Mouse (Mus musculus): ENCODE measurements around the gene Ube2cbp.

Ube2cbp gene

DNA sequence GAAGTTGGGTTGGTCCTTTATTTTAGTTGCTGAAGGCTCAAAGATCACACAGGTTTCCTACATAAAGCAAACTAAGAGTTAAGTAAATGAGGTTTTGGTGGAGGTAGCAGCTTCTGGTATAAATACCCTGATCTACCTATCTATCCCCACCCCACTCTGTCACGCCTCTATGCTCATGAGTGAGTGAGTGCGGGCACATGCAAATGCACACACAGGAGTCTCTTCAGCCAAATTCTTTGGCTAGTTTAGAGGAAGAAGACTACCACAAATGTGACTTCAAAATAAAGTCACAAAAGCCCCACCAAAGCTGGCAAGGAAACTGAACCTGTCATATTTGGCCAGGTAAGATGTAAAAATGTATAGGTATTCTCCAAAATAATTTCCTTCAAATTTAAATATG lies 149.1 kb downstream of the Ube2cbp start:
- DNase-seq (ENCODE audit: low spot score) = no peak

DNA sequence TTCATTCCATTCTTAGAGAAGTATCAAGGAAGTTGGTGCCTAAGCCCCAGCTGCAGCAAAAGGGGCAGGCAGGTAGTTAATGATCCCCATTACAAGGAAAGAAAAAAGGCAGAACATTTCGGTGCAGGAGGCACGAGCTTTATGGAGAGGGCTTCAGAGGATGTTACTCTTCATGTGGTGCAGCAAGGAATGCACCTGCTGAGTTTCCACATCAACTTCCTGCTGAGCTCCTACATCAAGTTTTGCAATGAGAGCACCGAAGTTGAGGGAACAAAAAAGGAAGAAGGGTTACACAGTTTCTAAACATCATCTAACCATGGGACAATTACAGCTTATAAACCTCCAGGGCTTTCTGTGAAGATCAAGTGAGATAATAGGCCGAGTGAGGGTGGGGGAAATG lies 156.1 kb downstream of the Ube2cbp start:
- no peak for DNase-seq (ENCODE audit: low spot score)

DNA sequence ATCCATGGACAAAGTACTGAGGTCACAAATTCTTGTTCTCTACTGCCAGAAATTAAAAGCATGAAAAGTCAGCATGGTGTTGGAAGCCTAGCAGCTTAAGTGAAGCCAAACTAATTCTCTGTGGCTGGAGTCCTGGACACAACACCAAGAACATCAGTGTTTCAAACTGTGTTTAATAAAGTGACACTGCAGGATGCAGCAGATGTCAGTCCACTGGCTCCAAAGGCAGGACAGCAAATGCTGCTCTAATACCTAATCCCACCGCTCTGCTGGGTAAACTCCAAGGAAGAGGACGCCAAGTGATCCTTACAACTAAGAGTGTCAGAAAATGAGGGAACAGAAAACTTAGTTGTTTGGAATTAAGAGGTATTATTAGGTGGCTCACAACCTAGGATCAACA lies 158.2 kb downstream of the Ube2cbp start:
- no peak for DNase-seq (ENCODE audit: low spot score)

DNA sequence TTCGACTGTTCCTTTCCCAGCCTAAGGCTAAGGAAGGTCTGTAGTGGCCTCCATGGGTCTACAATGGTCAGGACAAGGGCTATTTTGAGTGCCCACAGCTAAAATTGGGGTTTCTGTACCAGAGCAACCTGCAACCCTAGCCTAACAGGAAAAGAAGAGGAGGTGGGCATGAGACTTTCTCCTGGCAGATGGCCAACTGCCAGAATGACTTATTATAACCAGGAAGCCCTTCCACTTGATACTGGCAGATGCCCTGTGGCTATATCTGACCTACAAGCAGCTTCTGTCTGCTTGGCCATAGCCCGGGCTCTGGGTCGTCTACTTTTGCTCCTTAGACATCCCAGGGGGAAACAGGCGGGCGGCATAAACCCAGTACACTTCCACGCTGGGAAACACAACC lies 163.3 kb downstream of the Ube2cbp start:
- no peak for DNase-seq (ENCODE audit: low spot score)

DNA sequence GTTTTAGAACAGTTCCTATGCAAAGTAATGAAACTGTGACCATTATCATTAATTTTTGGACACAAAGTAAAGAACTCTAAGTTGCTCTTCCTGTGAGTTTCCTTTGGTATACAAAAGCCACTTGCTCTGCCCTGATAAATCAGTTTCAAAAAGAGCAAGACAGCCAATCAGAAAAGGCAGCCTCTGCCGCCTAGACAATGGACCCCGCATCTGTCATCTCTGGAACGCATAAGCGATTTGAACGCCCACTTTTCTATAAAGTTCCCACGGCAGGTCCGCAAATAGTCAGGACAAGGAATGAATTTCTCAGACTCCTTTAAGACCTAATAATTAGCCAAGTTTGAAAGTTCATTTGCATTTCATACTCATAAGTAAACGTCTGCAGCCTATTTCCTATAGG lies 166.2 kb downstream of the Ube2cbp start:
- no peak for DNase-seq (ENCODE audit: low spot score)

DNA sequence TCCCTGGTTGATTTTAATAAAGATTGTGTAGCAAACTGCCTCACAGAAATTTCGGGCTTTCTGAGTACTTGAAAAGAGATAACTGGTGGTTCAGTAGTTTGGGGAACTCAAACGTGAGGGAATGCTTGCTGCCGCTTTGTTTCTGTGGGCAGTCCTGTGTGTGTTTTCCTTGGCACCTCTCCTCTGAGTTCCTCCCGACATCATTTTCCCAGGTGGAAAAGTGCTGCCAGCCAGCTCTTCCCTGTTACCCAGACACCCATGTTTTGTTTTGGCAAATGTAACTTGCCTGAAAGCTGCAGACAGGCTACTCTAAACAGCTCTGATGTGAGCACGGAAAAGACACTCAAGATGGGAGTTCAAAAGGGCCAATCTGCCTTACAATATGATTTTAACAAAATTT lies 166.6 kb downstream of the Ube2cbp start:
- DNase-seq (ENCODE audit: low spot score) = no peak

DNA sequence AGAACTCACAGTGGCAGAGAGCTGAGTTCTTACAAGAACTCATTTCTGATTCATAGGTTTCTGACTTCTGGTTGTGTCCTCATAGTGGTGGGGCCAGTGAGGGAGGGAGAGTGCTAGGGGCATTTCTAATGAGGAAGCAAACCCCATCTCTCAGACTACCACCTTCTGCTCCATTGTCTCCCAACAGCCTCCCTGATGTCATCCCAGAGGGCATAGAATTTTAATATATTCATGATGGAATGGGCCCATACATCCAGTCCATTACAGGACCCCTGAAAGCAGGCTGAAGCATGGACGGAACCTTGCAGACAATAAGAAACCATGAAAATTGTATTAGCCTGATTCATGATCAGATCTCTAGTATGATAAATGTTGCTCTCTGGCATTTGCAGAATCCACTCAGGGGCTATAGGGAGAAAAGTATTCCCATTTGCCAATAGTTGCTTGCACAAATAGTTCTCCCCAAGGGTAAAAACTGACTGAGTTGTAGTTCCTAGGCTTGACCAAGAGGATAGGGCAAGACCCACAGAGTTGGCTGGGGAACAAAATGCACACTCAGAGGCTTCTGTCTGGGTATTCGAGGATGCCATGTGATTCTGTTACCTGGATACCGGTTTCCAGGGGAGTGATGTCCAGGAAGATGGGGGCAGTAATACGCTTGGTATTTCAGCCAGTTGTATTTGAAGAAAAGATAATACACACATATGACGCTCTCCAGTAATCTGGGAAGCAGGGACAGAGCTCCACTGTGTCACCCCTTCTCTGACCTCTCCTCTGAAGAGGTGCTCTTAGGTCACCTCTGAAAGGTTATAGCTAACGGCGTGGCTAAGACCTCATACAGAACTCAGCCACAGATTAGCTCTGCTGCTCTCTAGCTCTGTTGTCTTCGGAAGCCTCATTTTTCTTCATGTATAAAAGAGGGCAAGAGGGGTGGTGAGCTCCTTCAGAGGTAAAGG lies 167.8 kb downstream of the Ube2cbp start:
- no peak for DNase-seq (ENCODE audit: low spot score)

DNA sequence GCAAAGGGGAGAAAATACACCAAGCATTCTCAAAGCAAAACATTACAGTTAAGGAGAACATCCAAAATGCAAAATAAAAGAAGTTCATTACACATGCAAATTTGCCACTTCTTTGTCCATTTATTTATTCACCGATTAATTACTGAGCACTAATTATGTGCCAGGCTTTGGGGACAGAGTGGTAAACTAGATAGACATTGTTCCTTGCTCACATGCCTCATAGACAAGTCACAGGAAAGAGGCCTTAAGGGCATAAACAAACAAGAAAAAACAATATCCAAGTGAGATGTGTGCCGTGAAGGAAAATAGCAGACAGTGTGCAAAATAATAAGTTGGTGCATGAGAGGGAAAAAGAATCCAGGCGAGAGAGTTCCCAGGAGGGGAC lies 177.2 kb downstream of the Ube2cbp start:
- no peak for DNase-seq (ENCODE audit: low spot score)

DNA sequence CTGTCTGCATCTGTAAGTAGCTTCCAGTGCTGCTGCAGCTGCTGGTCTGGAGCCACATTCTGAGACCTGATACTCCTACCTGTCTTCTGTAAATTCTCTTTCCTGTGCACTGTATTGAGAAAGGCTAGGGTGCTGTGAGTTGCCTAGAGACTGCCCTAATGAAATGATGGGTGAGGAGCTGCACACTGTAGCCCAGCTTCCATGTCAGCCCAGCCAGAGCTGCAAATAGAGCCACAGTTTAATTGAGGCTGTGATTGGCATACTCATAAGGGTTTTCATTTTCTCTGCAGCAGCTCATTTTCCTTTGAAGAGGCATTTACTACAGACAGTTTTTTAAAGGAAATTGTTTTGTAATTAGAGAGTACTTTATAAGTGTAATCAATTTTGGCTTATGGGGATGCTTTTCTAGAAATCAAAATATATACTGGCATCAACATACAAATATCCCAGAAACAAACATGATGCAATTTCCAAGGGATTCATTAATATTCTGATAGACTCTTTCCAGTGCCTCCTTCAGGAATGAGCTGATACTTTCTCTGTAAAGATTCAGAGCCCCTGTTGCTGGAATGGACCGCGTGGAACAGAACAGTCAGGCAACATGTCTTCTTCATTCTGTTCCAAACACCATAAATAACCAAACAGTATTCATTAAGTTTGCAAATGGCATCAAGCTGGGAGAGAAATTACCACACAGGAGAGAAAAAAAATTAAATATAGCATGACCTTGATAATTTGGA lies 177.8 kb downstream of the Ube2cbp start:
- DNase-seq (ENCODE audit: low spot score) = no peak

DNA sequence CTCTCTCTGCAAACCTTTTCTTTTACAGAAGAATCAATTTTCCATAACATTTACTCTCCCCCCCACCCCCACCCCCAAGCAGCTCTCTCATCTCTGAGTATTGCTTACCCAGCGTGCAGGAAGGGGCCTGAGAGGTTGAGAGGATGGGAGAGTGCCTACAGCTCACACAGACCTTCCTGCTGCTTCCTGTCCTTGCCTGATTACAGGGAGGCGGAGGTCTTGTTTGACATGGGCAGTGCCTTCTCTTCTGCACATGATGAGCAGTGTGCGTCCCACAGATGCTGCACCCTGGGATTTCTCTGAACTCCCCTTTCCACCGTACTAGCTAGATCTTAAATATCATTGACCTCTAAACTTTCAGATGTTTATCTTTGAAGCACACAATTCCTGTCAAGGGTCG lies 182.2 kb downstream of the Ube2cbp start:
- DNase-seq (ENCODE audit: low spot score) = no peak

DNA sequence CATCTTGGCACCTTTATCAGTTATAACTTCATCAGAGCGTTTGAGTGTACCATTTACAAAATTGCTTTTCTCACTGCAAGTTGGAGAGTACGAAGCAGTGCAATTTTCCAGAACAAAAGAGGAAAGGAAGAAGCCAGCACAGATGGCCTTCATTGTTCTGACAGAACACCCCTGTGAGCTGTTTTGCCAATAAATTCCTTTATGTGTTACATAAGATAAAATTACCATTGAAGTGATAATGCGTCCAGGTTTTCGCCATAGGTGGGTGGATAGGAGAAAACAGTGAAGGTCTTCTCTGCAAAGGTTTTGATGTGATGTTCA lies 183.6 kb downstream of the Ube2cbp start:
- DNase-seq (ENCODE audit: low spot score) = no peak

DNA sequence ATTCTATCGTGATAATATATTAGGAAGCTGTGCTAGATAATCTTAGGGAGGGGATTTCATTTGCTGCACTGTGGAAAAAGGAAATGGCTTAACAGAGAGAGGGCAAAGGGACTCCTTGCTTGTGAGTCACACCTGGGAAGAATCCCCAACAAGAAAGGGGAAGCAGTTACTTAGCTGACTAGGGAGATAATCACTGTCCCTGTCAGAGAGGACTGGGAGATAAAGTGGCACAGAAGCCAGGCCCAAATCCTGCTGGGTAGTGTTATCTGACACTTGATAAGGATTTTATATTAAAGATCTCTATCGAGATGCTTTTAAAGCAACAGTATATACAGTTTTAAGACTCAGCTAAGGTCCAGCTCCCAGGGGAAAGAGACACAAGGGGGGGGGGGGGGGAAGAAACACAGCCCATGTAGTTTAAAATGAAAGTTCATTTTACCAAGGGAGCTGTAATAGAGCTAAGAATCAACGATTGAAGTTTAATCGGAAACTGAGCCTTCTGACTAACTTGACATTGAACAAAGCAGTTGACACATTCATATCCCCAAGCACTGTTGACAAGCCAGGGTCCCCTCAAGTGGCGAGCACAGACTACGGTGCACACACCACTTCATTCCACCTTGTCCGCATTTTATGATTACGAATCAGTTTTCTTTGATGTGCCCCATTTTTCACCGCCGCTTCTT lies 184.1 kb downstream of the Ube2cbp start:
- DNase-seq (ENCODE audit: low spot score) = no peak

DNA sequence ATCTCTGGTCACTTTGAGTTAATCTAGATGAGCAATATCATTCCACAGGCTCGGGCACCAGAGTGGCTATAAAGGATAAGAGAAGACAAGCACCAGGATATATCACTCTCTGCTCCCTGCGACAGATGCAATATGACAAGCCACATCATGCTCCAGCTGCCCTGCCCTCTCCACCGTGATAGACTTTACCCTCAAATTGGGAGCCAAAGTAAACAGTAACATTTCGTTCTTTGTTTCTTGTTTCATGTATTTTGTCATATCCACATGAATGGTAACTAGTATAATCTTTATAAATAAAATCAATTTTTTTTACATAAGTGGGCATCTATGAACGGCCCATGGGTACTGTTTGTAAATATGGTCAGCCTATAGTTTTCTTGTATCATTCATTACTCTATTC lies 195.2 kb downstream of the Ube2cbp start:
- no peak for DNase-seq (ENCODE audit: low spot score)

DNA sequence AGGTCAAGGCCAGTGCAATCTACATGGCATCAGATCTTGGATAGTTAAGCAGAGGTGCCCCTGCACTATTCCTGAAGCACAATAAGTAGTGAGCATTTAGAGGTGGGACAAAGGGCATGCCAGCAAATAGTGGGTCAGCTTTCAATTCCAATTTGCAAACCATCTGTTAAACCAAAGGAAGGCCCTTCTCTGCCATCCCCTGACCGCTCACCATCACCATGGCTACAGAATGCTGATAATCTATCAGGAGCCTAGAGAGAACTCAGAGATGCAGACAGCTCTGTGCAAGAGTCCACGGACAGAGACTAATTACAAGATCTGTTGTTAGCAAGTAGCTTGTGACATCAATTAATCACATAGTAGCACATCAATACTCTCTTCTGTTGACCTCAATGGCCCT lies 198.1 kb downstream of the Ube2cbp start:
- no peak for DNase-seq (ENCODE audit: low spot score)

Data from yolk sac, embryonic 10.5 days (tissue).